Mouse (Mus musculus): ENCODE data around the gene Limd2.

- TF ChIP-seq CTCF (conservative IDR thresholded peaks at IDR 0.05; ENCODE audit: insufficient read depth, insufficient read length, low read depth, low read length) (no peak), POLR2A (IDR thresholded peaks at IDR 0.05; ENCODE audit: low read depth, low read length) (no peak)
Measured at GRCm38 (mm10) chr11:106178036-106178782, 17.5 kb upstream of the Limd2 start.

Measured in kidney, adult 2 months (tissue).